Comparison of ENCODE assay signal across 19 mouse cellular contexts in the genomic region with DNA sequence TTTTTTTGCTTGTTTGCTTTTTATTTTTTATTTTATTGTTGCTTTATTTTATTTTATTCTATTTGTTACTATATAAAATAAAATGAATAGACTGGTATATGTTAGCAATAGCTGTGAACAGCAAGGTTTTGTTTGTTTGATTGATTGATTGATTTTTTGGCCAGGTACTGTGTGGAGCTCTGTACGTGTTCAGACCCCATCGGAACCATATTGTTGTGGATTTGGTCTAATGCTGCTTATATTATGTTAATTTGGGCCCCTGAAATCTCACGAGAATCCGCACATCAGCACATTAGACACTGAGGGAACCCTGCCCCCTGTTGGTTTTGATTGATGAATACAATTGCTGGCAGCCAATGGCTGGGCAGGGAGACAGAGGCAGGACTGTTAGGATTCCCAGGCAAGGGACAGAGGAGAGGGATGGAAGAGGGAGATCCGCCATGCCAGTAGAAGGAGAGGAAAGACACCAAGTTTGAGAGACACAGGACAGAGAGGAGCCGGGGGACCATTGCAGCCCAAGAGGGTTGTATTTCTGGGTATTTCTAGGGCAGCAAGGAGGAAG.
DNase-seq lines count a peak whose midpoint lies in the region; ATAC-seq and TF ChIP-seq lines count a peak whose summit lies in the region.
"Had no signal": no experiment of that assay in that cellular context is flagged by ENCODE, and none has a peak within 500 bp of the region (broad histone marks: within the 10 kb centered on the region; RNA-seq: fewer than 3 reads in every experiment).

No protein-coding gene starts in this region.

- no peak for ATAC-seq in kidney, postnatal 0 days (replicated peaks; ENCODE audit: low FRiP score, low read depth)
- ATAC-seq in forebrain, postnatal 0 days, result no peak
- ATAC-seq in frontal cortex, adult (ENCODE audit: low TSS enrichment), result no peak
- ATAC-seq: intestine, postnatal 0 days; lung, postnatal 0 days had no signal

- no peak for TF ChIP-seq EP300 in CH12.LX (IDR thresholded peaks at IDR 0.05; ENCODE audit: low read length)

- H3K4me2 ChIP-seq in kidney, postnatal 0 days (ENCODE audit: low read length), result no peak overlapping the region
- H3K4me2 ChIP-seq in CH12.LX (ENCODE audit: insufficient read depth, low read depth, poor library complexity, severe bottlenecking), result no peak overlapping the region
- no peak overlapping the region for H3K4me2 ChIP-seq in forebrain, postnatal 0 days (ENCODE audit: low read depth)
- H3K4me2 ChIP-seq: heart, embryonic 11.5 days; hindbrain, embryonic 15.5 days had no signal

- H3K4me3 ChIP-seq in kidney, postnatal 0 days (replicated peaks; ENCODE audit: low read depth, low read length), result no peak overlapping the region
- no peak overlapping the region for H3K4me3 ChIP-seq in kidney, adult 2 months (ENCODE audit: insufficient read depth, low read depth, low read length)
- H3K4me3 ChIP-seq in CH12.LX (replicated peaks in 1 of 3; ENCODE audit: low read depth in 2 of 3, low read length in 2 of 3, poor library complexity in 1 of 3), result no peak overlapping the region
- H3K4me3 ChIP-seq in forebrain, postnatal 0 days (ENCODE audit: low read depth, low read length), result no peak overlapping the region
- H3K4me3 ChIP-seq: embryonic facial prominence, embryonic 10.5 days; hindbrain, embryonic 15.5 days had no signal

- H3K36me3 ChIP-seq in kidney, postnatal 0 days (ENCODE audit: insufficient read depth, low read length), result no peaks in the 10 kb centered on the region
- H3K36me3 ChIP-seq in kidney, adult 2 months (ENCODE audit: control insufficient read depth, insufficient read depth, low read length), result no peaks in the 10 kb centered on the region
- H3K36me3 ChIP-seq in CH12.LX (replicated peaks in 1 of 2; ENCODE audit: control insufficient read depth in 1 of 2, insufficient read depth in 1 of 2, low read length in 1 of 2), result no peaks in the 10 kb centered on the region
- no peaks in the 10 kb centered on the region for H3K36me3 ChIP-seq in forebrain, postnatal 0 days (ENCODE audit: insufficient read depth)
- H3K36me3 ChIP-seq: embryonic facial prominence, embryonic 10.5 days; hindbrain, embryonic 15.5 days had no signal

- WGBS in kidney, postnatal 0 days, result 83% methylated on average over 6 of the region's 6 CpGs
- WGBS in kidney, adult 2 months, result 91% methylated on average over 6 of the region's 6 CpGs
- WGBS in forebrain, postnatal 0 days, result 66% methylated on average over 6 of the region's 6 CpGs

- H3K9ac ChIP-seq in kidney, postnatal 0 days (ENCODE audit: low read depth, low read length), result no peak overlapping the region
- no peak overlapping the region for H3K9ac ChIP-seq in CH12.LX (ENCODE audit: insufficient read depth, low read depth)
- H3K9ac ChIP-seq in forebrain, postnatal 0 days, result no peak overlapping the region
- H3K9ac ChIP-seq: hindbrain, embryonic 15.5 days had no signal

- no peak for TF ChIP-seq POLR2A in kidney, adult 2 months (IDR thresholded peaks at IDR 0.05; ENCODE audit: low read depth, low read length)
- no peak for TF ChIP-seq POLR2A in CH12.LX (IDR thresholded peaks at IDR 0.05; ENCODE audit: low read depth, low read length)

- dilution Hi-C loops in CH12.LX (cut with MboI; ENCODE audit: extremely low pct_ligation_motif_present, extremely low pct_unique_long_range_greater_than_20kb, low sequenced_read_pairs), result no loop called here

- H3K27me3 ChIP-seq in kidney, postnatal 0 days (ENCODE audit: insufficient read depth, low read length), result no peaks in the 10 kb centered on the region
- H3K27me3 ChIP-seq in kidney, adult 2 months (replicated peaks; ENCODE audit: control insufficient read depth, insufficient read depth, low read length), result no peaks in the 10 kb centered on the region; the same call in 1 of the 2 replicates
- no peaks in the 10 kb centered on the region for H3K27me3 ChIP-seq in CH12.LX (replicated peaks)
- no peaks in the 10 kb centered on the region for H3K27me3 ChIP-seq in forebrain, postnatal 0 days (ENCODE audit: insufficient read depth, low read length)
- H3K27me3 ChIP-seq: hindbrain, embryonic 15.5 days had no signal

- TF ChIP-seq CTCF in kidney, postnatal 0 days (IDR thresholded peaks at IDR 0.05; ENCODE audit: low read depth), result peak; percentile 8; the same call in 1 of the 2 replicates
- TF ChIP-seq CTCF in kidney, adult 2 months (conservative IDR thresholded peaks at IDR 0.05; ENCODE audit: insufficient read depth, insufficient read length, low read depth, low read length), result no peak
- TF ChIP-seq CTCF in CH12.LX (conservative IDR thresholded peaks at IDR 0.05 in 1 of 2, IDR thresholded peaks at IDR 0.05 in 1 of 2; ENCODE audit: low read depth in 2 of 2, low read length in 2 of 2), result no peak
- 0 out of 2 replicates have a peak, but pooled peaks have one; percentile 11 for TF ChIP-seq CTCF in forebrain, postnatal 0 days (IDR thresholded peaks at IDR 0.05; ENCODE audit: low read depth)

- no peak for DNase-seq in kidney, postnatal 0 days (ENCODE audit: low spot score)
- no peak for DNase-seq in kidney, adult 2 months
- DNase-seq in CH12.LX (ENCODE audit: extremely low read depth) (peak; percentile 4), R1 (ENCODE audit: low read depth, low spot score) (peak; percentile 7)
- DNase-seq in forebrain, postnatal 0 days, result no peak
- no peak for DNase-seq in left cerebral cortex, adult 9 months (ENCODE audit: low spot score in 2 of 2)
- DNase-seq: adrenal gland, adult 8-10 months; cerebellum, adult 11 months; cerebellum, postnatal 36 days; heart, postnatal 10 days; left cerebral cortex, postnatal 4 days; liver; right cerebral cortex, adult 18-20 months had no signal

- H3K4me1 ChIP-seq in kidney, postnatal 0 days (replicated peaks; ENCODE audit: insufficient read depth, low read length), result no peaks in the 10 kb centered on the region
- no peaks in the 10 kb centered on the region for H3K4me1 ChIP-seq in kidney, adult 2 months (ENCODE audit: control insufficient read depth, insufficient read depth, low read length)
- no peaks in the 10 kb centered on the region for H3K4me1 ChIP-seq in CH12.LX (ENCODE audit: control insufficient read depth in 1 of 2, insufficient read depth in 2 of 2)
- no peaks in the 10 kb centered on the region for H3K4me1 ChIP-seq in forebrain, postnatal 0 days (ENCODE audit: insufficient read depth)
- H3K4me1 ChIP-seq: embryonic facial prominence, embryonic 10.5 days; hindbrain, embryonic 15.5 days had no signal

- TF ChIP-seq RAD21 in CH12.LX (IDR thresholded peaks at IDR 0.05; ENCODE audit: low read depth, low read length), result peak; percentile 13

- H3K9me3 ChIP-seq in kidney, postnatal 0 days (replicated peaks; ENCODE audit: low read length), result no peaks in the 10 kb centered on the region
- no peaks in the 10 kb centered on the region for H3K9me3 ChIP-seq in CH12.LX (replicated peaks; ENCODE audit: low read length)
- H3K9me3 ChIP-seq in forebrain, postnatal 0 days (ENCODE audit: low read length), result no peaks in the 10 kb centered on the region
- H3K9me3 ChIP-seq: embryonic facial prominence, embryonic 10.5 days; hindbrain, embryonic 15.5 days had no signal

- in situ Hi-C loops in CH12.LX (cut with MboI; ENCODE audit: low pct_ligation_motif_present, low pct_unique_long_range_greater_than_20kb, low sequenced_read_pairs), result no loop called here

- H3K27ac ChIP-seq in kidney, postnatal 0 days, result no peak overlapping the region
- H3K27ac ChIP-seq in kidney, adult 2 months (ENCODE audit: insufficient read depth, low read depth, low read length), result no peak overlapping the region
- H3K27ac ChIP-seq in CH12.LX (ENCODE audit: insufficient read depth, low read depth), result no peak overlapping the region
- no peak overlapping the region for H3K27ac ChIP-seq in forebrain, postnatal 0 days (ENCODE audit: low read depth, low read length)
- H3K27ac ChIP-seq: embryonic facial prominence, embryonic 10.5 days; hindbrain, embryonic 15.5 days had no signal

- H3K79me2 ChIP-seq in CH12.LX (replicated peaks; ENCODE audit: control insufficient read depth, extremely low read depth, insufficient read depth, poor library complexity, severe bottlenecking), result no peaks in the 10 kb centered on the region

TF ChIP-seq in CH12.LX, 34 proteins besides CTCF, POLR2A, EP300 and RAD21:
- TF ChIP-seq CHD2 (IDR thresholded peaks at IDR 0.05; ENCODE audit: low read length), result peak; percentile 47; the same call in 1 of the 2 replicates
- no peak for TF ChIP-seq ZNF384 (IDR thresholded peaks at IDR 0.05; ENCODE audit: low read depth, low read length)

Comparison
In these comparisons a context has a peak if more than half of its experiments do, and no peak if none do; other contexts are left out.
1. CTCF ChIP-seq: peak in kidney, postnatal 0 days (single experiment) and forebrain, postnatal 0 days (single experiment); none in kidney, adult 2 months (single experiment) and CH12.LX (0 of 2).
2. DNase-seq: peak in CH12.LX (single experiment) and R1 (single experiment); none in kidney, postnatal 0 days (single experiment), kidney, adult 2 months (single experiment), forebrain, postnatal 0 days (single experiment) and left cerebral cortex, adult 9 months (0 of 2).